Mouse (Mus musculus): ENCODE data around the gene Angptl8. TPM values are rescaled to one million over a fixed set of nuclear protein-coding genes. Genes with fewer than 3 reads are reported as not detected.
"Not testable (repeated sequence)": the region's sequence is repeated elsewhere in the genome, so short reads cannot be mapped to it uniquely, and the experiment has no call there.

The Angptl8 gene
- polyA plus RNA-seq, 1 experiment: 0.04 TPM

DNA sequence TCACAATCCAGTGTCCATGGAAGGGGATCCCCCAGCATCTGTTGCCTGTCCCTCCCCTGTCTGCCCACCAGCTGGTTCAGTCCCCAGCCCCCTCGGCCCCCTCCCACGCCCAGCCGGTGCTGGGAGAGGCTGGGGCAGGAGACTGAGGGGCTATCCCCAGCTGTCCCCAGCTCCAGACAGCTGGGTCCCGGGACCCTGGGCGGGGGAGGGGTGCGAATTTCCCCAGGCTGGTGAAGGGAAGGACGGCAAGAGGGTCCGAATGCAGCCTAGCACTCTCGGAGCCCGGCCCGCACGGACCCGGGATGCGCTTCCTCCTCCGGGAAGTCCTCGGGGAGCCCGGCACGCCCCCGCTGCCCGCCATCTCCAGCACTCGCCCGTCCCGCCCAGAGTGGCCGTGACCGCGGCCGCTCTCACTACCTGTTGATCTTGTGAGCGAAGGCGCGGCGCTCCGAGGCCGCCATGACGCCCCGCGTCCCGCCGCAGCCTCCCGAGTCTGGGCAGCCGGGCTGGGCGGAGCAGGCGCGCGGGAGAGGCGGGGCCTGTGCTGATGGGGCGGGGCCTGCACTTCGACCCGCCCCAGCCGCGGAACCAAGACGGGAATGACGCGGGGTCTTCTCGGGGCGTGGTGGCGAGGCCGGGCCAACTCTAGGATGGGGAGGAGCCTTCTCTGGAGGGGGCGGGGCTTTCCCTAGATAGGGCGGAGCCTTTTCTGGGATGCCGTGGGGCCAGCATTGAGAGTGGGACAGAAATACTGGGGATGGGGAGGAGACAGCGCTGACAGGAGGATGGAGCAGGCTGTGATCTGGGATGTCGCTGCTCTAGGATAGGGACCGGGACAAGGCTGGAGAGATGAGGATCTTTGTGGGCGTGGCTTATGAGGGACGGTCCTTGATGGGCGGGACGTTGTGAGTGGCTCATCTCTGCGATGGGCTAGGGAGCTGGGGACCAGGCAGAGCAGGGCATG, 17.1 kb downstream of the Angptl8 start, which contains the start of gene Dock6:
Gene Dock6, minus strand, starts transcription at position 508 of the 964 bp plus-strand sequence.
- Histone ChIP-seq H3K79me2 (ENCODE audit: control insufficient read depth, insufficient read depth) (no peaks in the 10 kb centered on the region), H3K27me3 (ENCODE audit: control insufficient read depth, insufficient read depth, insufficient read length) (no peaks in the 10 kb centered on the region), H3K79me3 (ENCODE audit: low read depth) (no peaks in the 10 kb centered on the region), H3K36me3 (ENCODE audit: control insufficient read depth, insufficient read depth) (no peaks in the 10 kb centered on the region), H3ac (ENCODE audit: control insufficient read depth, insufficient read length, low read depth) (peak within 1 kb of the TSS; percentile 77), H3K4me3 (ENCODE audit: insufficient read depth, poor library complexity, severe bottlenecking) (peak within 1 kb of the TSS; percentile 40)
- TF ChIP-seq USF1 (IDR thresholded peaks at IDR 0.05; ENCODE audit: low read depth) (no peak), CTCF (IDR thresholded peaks at IDR 0.05; ENCODE audit: control insufficient read depth, insufficient read depth, insufficient read length) (no peak), MYOD1 (IDR thresholded peaks at IDR 0.05; ENCODE audit: control insufficient read depth, insufficient read length, low read depth) (no peak), FOSL1 (IDR thresholded peaks at IDR 0.05; ENCODE audit: insufficient read depth, low read length, poor library complexity, severe bottlenecking) (no peak), MYOG (IDR thresholded peaks at IDR 0.05; ENCODE audit: control insufficient read depth, extremely low read depth, insufficient read length) (no peak), CEBPB (IDR thresholded peaks at IDR 0.05; ENCODE audit: low read depth) (no peak), MAX (IDR thresholded peaks at IDR 0.05) (no peak)

DNA sequence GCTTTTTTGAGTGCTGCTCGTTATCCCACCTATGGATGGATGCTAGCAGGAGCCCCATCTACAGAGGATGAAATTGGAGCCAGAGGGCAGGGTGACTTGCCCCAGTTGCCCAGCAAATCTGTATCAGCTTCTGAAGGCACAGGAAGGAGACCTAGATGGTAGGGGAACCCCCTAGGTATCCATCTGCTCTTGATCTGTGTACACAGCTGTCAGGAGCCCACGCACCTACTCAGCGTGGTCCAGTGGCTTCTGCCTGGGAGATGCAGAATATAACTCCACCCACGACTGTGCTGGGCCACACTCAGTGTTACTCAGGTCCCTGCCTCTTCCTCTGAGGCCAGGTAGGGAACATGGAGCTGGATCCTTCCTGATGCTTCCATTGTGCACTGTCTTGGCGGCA, 18.7 kb downstream of the Angptl8 start:
- TF ChIP-seq MYOG (IDR thresholded peaks at IDR 0.05; ENCODE audit: control insufficient read depth, extremely low read depth, insufficient read length): no peak
- TF ChIP-seq CEBPB (IDR thresholded peaks at IDR 0.05; ENCODE audit: low read depth): no peak
- TF ChIP-seq MYOD1 (IDR thresholded peaks at IDR 0.05; ENCODE audit: control insufficient read depth, insufficient read length, low read depth): no peak
- TF ChIP-seq MAX (IDR thresholded peaks at IDR 0.05): no peak
- TF ChIP-seq FOSL1 (IDR thresholded peaks at IDR 0.05; ENCODE audit: insufficient read depth, low read length, poor library complexity, severe bottlenecking): no peak
- no peak for TF ChIP-seq CTCF (IDR thresholded peaks at IDR 0.05; ENCODE audit: control insufficient read depth, insufficient read depth, insufficient read length)
- no peak for TF ChIP-seq USF1 (IDR thresholded peaks at IDR 0.05; ENCODE audit: low read depth)
- Histone ChIP-seq H3ac (ENCODE audit: control insufficient read depth, insufficient read length, low read depth) (no peak overlapping the region), H3K36me3 (ENCODE audit: control insufficient read depth, insufficient read depth) (no peaks in the 10 kb centered on the region), H3K79me3 (ENCODE audit: low read depth) (no peaks in the 10 kb centered on the region), H3K27me3 (ENCODE audit: control insufficient read depth, insufficient read depth, insufficient read length) (no peaks in the 10 kb centered on the region), H3K4me3 (ENCODE audit: insufficient read depth, poor library complexity, severe bottlenecking) (no peak overlapping the region), H3K79me2 (ENCODE audit: control insufficient read depth, insufficient read depth) (no peaks in the 10 kb centered on the region)

DNA sequence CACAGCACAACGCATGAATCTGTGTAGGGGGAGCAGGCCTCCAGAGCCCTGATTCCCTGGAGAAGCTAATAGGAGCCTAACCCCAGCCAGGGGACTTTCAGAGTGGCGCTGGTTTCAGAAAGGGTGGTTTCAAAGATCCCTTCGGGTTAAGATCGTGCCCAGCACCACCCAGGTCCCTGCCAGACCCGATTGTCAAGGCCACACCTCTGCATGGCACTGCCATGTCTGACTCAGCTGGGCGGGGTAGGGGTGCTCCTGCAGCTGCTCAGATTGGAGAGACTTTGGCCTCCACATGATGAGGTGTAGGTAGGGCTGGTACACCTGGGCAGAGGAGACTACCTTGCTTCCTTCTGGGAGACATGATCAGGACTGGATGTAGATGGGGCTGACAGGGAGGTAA, 19.6 kb downstream of the Angptl8 start:
- no peaks in the 10 kb centered on the region for H3K79me3 ChIP-seq (ENCODE audit: low read depth)
- no peaks in the 10 kb centered on the region for H3K27me3 ChIP-seq (ENCODE audit: control insufficient read depth, insufficient read depth, insufficient read length)

DNA sequence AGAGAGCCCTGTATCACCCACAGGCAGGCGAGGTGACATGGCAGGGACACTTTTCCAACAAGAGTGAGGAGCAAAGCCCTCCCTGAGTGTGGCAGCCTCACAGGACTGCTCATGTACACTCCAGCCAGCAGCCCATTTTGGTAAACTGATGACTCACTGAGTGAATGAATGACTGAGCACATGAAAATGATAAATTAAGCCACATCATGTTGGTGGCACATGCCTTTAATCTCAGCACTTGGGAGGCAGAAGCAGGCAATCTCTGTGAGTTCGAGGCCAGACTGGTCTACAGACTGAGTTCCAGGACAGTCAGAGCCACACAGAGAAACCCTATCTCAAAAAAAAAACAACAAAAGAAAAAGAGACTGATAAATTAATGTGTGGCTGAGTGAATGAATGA, 22.2 kb downstream of the Angptl8 start:
- no peaks in the 10 kb centered on the region for H3K36me3 ChIP-seq (ENCODE audit: control insufficient read depth, insufficient read depth)
- no peaks in the 10 kb centered on the region for H3K27me3 ChIP-seq (ENCODE audit: control insufficient read depth, insufficient read depth, insufficient read length)
- H3K4me3 ChIP-seq (ENCODE audit: insufficient read depth, poor library complexity, severe bottlenecking): no peak overlapping the region
- no peak for TF ChIP-seq CEBPB (IDR thresholded peaks at IDR 0.05; ENCODE audit: low read depth)
- TF ChIP-seq CTCF (IDR thresholded peaks at IDR 0.05; ENCODE audit: control insufficient read depth, insufficient read depth, insufficient read length): no peak
- TF ChIP-seq MYOG (IDR thresholded peaks at IDR 0.05; ENCODE audit: control insufficient read depth, extremely low read depth, insufficient read length): no peak
- no peak for TF ChIP-seq FOSL1 (IDR thresholded peaks at IDR 0.05; ENCODE audit: insufficient read depth, low read length, poor library complexity, severe bottlenecking)
- TF ChIP-seq MYOD1 (IDR thresholded peaks at IDR 0.05; ENCODE audit: control insufficient read depth, insufficient read length, low read depth): no peak
- H3K79me2 ChIP-seq (ENCODE audit: control insufficient read depth, insufficient read depth): no peaks in the 10 kb centered on the region
- H3K79me3 ChIP-seq (ENCODE audit: low read depth): no peaks in the 10 kb centered on the region
- H3ac ChIP-seq (ENCODE audit: control insufficient read depth, insufficient read length, low read depth): no peak overlapping the region

More for the DNA sequence above, 19.6 kb downstream of the Angptl8 start:
- no peak overlapping the region for H3ac ChIP-seq (ENCODE audit: control insufficient read depth, insufficient read length, low read depth)
- no peaks in the 10 kb centered on the region for H3K79me2 ChIP-seq (ENCODE audit: control insufficient read depth, insufficient read depth)
- TF ChIP-seq MYOD1 (IDR thresholded peaks at IDR 0.05; ENCODE audit: control insufficient read depth, insufficient read length, low read depth) (no peak), USF1 (IDR thresholded peaks at IDR 0.05; ENCODE audit: low read depth) (no peak), CTCF (IDR thresholded peaks at IDR 0.05; ENCODE audit: control insufficient read depth, insufficient read depth, insufficient read length) (no peak), MYOG (IDR thresholded peaks at IDR 0.05; ENCODE audit: control insufficient read depth, extremely low read depth, insufficient read length) (no peak), FOSL1 (IDR thresholded peaks at IDR 0.05; ENCODE audit: insufficient read depth, low read length, poor library complexity, severe bottlenecking) (no peak)
- no peak overlapping the region for H3K4me3 ChIP-seq (ENCODE audit: insufficient read depth, poor library complexity, severe bottlenecking)
- no peaks in the 10 kb centered on the region for H3K36me3 ChIP-seq (ENCODE audit: control insufficient read depth, insufficient read depth)

DNA sequence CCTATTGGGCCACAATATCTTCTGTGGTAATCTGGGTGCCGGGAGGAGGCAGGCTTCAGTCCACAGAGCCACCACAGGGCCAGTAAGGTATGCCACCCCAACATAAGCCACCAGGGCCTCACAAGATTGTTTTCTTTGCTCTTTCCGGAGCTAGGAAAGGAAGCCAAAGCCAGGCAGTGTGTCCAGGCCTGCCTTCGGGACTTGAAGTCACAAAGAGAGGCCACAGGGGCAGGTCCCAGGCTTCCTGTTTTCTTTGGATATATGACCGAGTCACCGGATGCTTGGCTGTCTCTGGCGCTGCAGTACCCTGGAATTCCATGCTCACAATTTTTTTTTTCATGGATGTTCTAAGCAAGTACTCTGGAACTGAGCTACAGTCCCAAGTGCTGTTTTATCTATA, 22.8 kb downstream of the Angptl8 start:
- Histone ChIP-seq H3K36me3 (ENCODE audit: control insufficient read depth, insufficient read depth) (no peaks in the 10 kb centered on the region), H3K79me3 (ENCODE audit: low read depth) (no peaks in the 10 kb centered on the region), H3K4me3 (ENCODE audit: insufficient read depth, poor library complexity, severe bottlenecking) (no peak overlapping the region), H3K79me2 (ENCODE audit: control insufficient read depth, insufficient read depth) (no peaks in the 10 kb centered on the region), H3K27me3 (ENCODE audit: control insufficient read depth, insufficient read depth, insufficient read length) (no peaks in the 10 kb centered on the region), H3ac (ENCODE audit: control insufficient read depth, insufficient read length, low read depth) (no peak overlapping the region)
- TF ChIP-seq CEBPB (IDR thresholded peaks at IDR 0.05; ENCODE audit: low read depth): no peak

DNA sequence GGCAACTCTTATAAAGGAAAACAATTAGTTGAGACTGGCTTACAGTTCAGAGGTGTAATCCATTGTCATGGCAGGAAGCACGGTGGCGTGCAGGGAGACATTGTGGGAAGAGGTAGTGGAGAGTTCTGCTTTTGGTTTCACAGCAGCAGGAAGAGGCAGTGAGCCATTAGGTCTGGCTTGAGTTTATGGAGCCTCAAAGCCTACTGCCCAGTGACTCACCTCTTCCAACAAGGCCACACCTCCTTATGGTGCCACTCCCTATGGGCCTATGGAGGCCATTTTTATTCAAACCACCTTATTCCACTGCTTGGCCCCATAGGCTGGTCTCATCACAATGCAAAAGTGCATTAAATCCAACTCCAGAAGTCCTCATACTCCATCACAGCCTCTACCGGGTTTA, 24.3 kb downstream of the Angptl8 start:
- TF ChIP-seq CTCF (IDR thresholded peaks at IDR 0.05; ENCODE audit: control insufficient read depth, insufficient read depth, insufficient read length) (no peak), FOSL1 (IDR thresholded peaks at IDR 0.05; ENCODE audit: insufficient read depth, low read length, poor library complexity, severe bottlenecking) (no peak), USF1 (IDR thresholded peaks at IDR 0.05; ENCODE audit: low read depth) (no peak), CEBPB (IDR thresholded peaks at IDR 0.05; ENCODE audit: low read depth) (no peak), MAX (IDR thresholded peaks at IDR 0.05) (no peak), MYOG (IDR thresholded peaks at IDR 0.05; ENCODE audit: control insufficient read depth, extremely low read depth, insufficient read length) (no peak)
- H3K36me3 ChIP-seq (ENCODE audit: control insufficient read depth, insufficient read depth): no peaks in the 10 kb centered on the region
- no peaks in the 10 kb centered on the region for H3K79me2 ChIP-seq (ENCODE audit: control insufficient read depth, insufficient read depth)
- H3K4me3 ChIP-seq (ENCODE audit: insufficient read depth, poor library complexity, severe bottlenecking): no peak overlapping the region
- no peak overlapping the region for H3ac ChIP-seq (ENCODE audit: control insufficient read depth, insufficient read length, low read depth)
- H3K27me3 ChIP-seq (ENCODE audit: control insufficient read depth, insufficient read depth, insufficient read length): no peaks in the 10 kb centered on the region
- no peaks in the 10 kb centered on the region for H3K79me3 ChIP-seq (ENCODE audit: low read depth)

DNA sequence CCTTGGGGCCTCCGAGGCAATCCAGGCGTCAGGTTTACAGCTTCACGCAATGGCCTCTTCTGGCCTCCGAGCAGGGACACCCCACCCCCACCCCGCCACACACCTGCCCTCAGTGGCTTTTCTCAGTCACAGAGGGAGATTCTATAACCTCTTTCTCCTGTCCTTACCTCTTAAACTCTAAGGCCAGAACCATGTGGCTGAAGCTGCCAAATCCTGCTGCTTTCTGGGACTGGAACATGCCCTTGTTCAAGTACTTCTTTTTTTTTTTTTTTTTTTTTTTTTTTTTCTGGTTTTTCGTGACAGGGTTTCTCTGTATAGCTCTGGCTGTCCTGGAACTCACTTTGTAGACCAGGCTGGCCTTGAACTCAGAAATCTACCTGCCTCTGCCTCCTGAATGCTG, 25.0 kb downstream of the Angptl8 start:
- not testable (repeated sequence) for H3K27me3 ChIP-seq (ENCODE audit: control insufficient read depth, insufficient read depth, insufficient read length); H3K79me2 ChIP-seq (ENCODE audit: control insufficient read depth, insufficient read depth); H3K79me3 ChIP-seq (ENCODE audit: low read depth); H3K4me3 ChIP-seq (ENCODE audit: insufficient read depth, poor library complexity, severe bottlenecking); H3K36me3 ChIP-seq (ENCODE audit: control insufficient read depth, insufficient read depth); H3ac ChIP-seq (ENCODE audit: control insufficient read depth, insufficient read length, low read depth)

Measured in C2C12 (cell line).